Mouse (Mus musculus): ENCODE data around the gene 2210016L21Rik. TPM values are rescaled to one million over a fixed set of nuclear protein-coding genes. Genes with fewer than 3 reads are reported as not detected.

The 2210016L21Rik gene
- polyA plus RNA-seq, 1 experiment from 2014 or later, result 57.7 TPM

Other genes with a start within 250 kb of the 2210016L21Rik start
- gene Tchp, start 234.4 kb upstream of the 2210016L21Rik start, polyA plus RNA-seq (2014; fragmentation: Nextera tagmentation; extraction: Ambion mirVana), result 9.0 and 11.7 TPM in 2 replicates
- 50.1 and 65.4 TPM in 2 replicates for gene Ankrd13a, start 167.5 kb upstream of the 2210016L21Rik start, polyA plus RNA-seq (2014; fragmentation: Nextera tagmentation; extraction: Ambion mirVana)
- gene Git2, start 166.6 kb upstream of the 2210016L21Rik start, polyA plus RNA-seq (2014; fragmentation: Nextera tagmentation; extraction: Ambion mirVana), result 35.6 and 37.2 TPM in 2 replicates
- 94.3 and 103 TPM in 2 replicates for gene 1500011B03Rik, start 118.7 kb upstream of the 2210016L21Rik start, polyA plus RNA-seq (2014; fragmentation: Nextera tagmentation; extraction: Ambion mirVana)
- 0.08 TPM in 1 of 2 replicates, not detected in the other for gene 4930519G04Rik, start 88.5 kb upstream of the 2210016L21Rik start, polyA plus RNA-seq (2014; fragmentation: Nextera tagmentation; extraction: Ambion mirVana)
- 0.13 and 0.38 TPM in 2 replicates for gene Gm9936, start 83.5 kb upstream of the 2210016L21Rik start, polyA plus RNA-seq (2014; fragmentation: Nextera tagmentation; extraction: Ambion mirVana)
- 5.1 and 8.3 TPM in 2 replicates for gene Oasl2, start 45.2 kb upstream of the 2210016L21Rik start, polyA plus RNA-seq (2014; fragmentation: Nextera tagmentation; extraction: Ambion mirVana)
- 1.7 and 2.3 TPM in 2 replicates for gene Oasl1, start 18.9 kb upstream of the 2210016L21Rik start, polyA plus RNA-seq (2014; fragmentation: Nextera tagmentation; extraction: Ambion mirVana)
- gene Hnf1a, start 28.9 kb downstream of the 2210016L21Rik start, polyA plus RNA-seq (2014; fragmentation: Nextera tagmentation; extraction: Ambion mirVana), result 8.4 and 10.0 TPM in 2 replicates
- gene Sppl3, start 69.0 kb downstream of the 2210016L21Rik start, polyA plus RNA-seq (2014; fragmentation: Nextera tagmentation; extraction: Ambion mirVana), result 21.1 and 21.5 TPM in 2 replicates
- 42.4 and 46.5 TPM in 2 replicates for gene Gm10401, start 156.1 kb downstream of the 2210016L21Rik start, polyA plus RNA-seq (2014; fragmentation: Nextera tagmentation; extraction: Ambion mirVana)
- 53.3 and 57.3 TPM in 2 replicates for gene Acads, start 177.2 kb downstream of the 2210016L21Rik start, polyA plus RNA-seq (2014; fragmentation: Nextera tagmentation; extraction: Ambion mirVana)
- gene Unc119b, start 192.8 kb downstream of the 2210016L21Rik start, polyA plus RNA-seq (2014; fragmentation: Nextera tagmentation; extraction: Ambion mirVana), result 30.6 and 31.0 TPM in 2 replicates
- 70.5 and 71.6 TPM in 2 replicates for gene Mlec, start 216.0 kb downstream of the 2210016L21Rik start, polyA plus RNA-seq (2014; fragmentation: Nextera tagmentation; extraction: Ambion mirVana)